Mouse (Mus musculus): Measurements from ENCODE around the gene Atf2.

GRCm38 (mm10) chr2:73941281-73941680 lies 48.8 kb upstream of the Atf2 start:
- TF ChIP-seq CTCF (conservative IDR thresholded peaks at IDR 0.05 in 1 of 2, IDR thresholded peaks at IDR 0.05 in 1 of 2; ENCODE audit: low read depth in 2 of 2, low read length in 2 of 2), result no peak
- no peak for TF ChIP-seq RCOR1 (conservative IDR thresholded peaks at IDR 0.05; ENCODE audit: low read depth, low read length)
